Mouse (Mus musculus) lung, postnatal 0 days (tissue): Measurements from ENCODE around the gene Kalrn. TPM values are rescaled to one million over a fixed set of nuclear protein-coding genes. Genes with fewer than 3 reads are reported as not detected.

Experiments used
- ATAC-seq: fragments of 200-750 bp; cut with Nextera tagmentation; 2 replicates; pipeline ENCODE4 v1.8.0; 2017; ENCODE audit warnings: moderate library complexity
- DNase-seq: peaks from one replicate; pipeline ENCODE4 v3.0.0-alpha.2; 2016; ENCODE audit warnings: low spot score
- H3K27ac ChIP-seq: fragments of 300-500 bp; sonication (generic); 2 replicates; pipeline ENCODE4 v1.5.1; 2014; ENCODE audit warnings: antibody characterized with exemption, mild to moderate bottlenecking, low read length, mixed read lengths
- H3K27me3 ChIP-seq: fragments of 300-500 bp; sonication (generic); replicated peaks from 2 replicates; pipeline ENCODE4 v1.6.1; 2014; ENCODE audit warnings: low read length, mixed read lengths; ENCODE audit not compliant: insufficient read depth
- H3K36me3 ChIP-seq: fragments of 300-500 bp; sonication (generic); 2 replicates; pipeline ENCODE4 v1.6.1; 2014; ENCODE audit warnings: low read length, mixed read lengths; ENCODE audit not compliant: insufficient read depth
- H3K4me1 ChIP-seq: fragments of 300-500 bp; sonication (generic); 2 replicates; pipeline ENCODE4 v1.6.1; 2014; ENCODE audit warnings: antibody characterized with exemption, low read depth, low read length, mixed read lengths; ENCODE audit not compliant: insufficient read depth
- H3K4me2 ChIP-seq: fragments of 300-500 bp; sonication (generic); replicated peaks from 2 replicates; pipeline ENCODE4 v1.6.1; 2014; ENCODE audit warnings: low read depth, mild to moderate bottlenecking, low read length, moderate library complexity, mixed read lengths
- H3K4me3 ChIP-seq: fragments of 300-500 bp; sonication (generic); 2 replicates; pipeline ENCODE4 v1.5.1; 2014; ENCODE audit warnings: low read depth, low read length
- H3K9ac ChIP-seq: fragments of 300-500 bp; sonication (generic); replicated peaks from 2 replicates; pipeline ENCODE4 v1.6.1; 2014; ENCODE audit warnings: low read depth, mild to moderate bottlenecking
- H3K9me3 ChIP-seq: fragments of 300-500 bp; sonication (generic); 2 replicates; pipeline ENCODE4 v1.6.1; 2016; ENCODE audit warnings: low read length, mixed read lengths
- CTCF ChIP-seq: IDR thresholded peaks from 2 replicates; pipeline ENCODE4 v1.5.1; 2016; ENCODE audit warnings: antibody characterized with exemption, mild to moderate bottlenecking
- EP300 ChIP-seq: IDR thresholded peaks from 2 replicates; pipeline ENCODE4 v1.6.1; 2016; ENCODE audit warnings: antibody characterized with exemption, mild to moderate bottlenecking, control low read depth
- WGBS: fragments of 180-500 bp; shearing (Covaris S2); extraction: QIAGEN DNeasy Blood & Tissue Kit; methylation state at CpG from one replicate; pipeline ENCODE4 v1.1.7; 2014; 5-methylcytosine and 5-hydroxymethylcytosine counted together
- polyA plus RNA-seq: library from polyadenylated mRNA; unstranded; fragments of >200 nt; fragmentation: Nextera tagmentation; extraction: Ambion mirVana; gene quantifications from 2 replicates; pipeline ENCODE4 v1.2.1, GENCODE M21; 2015

Gene Kalrn
- polyA plus RNA-seq, 1 experiment from 2014 or later: 13.6 TPM

DNA sequence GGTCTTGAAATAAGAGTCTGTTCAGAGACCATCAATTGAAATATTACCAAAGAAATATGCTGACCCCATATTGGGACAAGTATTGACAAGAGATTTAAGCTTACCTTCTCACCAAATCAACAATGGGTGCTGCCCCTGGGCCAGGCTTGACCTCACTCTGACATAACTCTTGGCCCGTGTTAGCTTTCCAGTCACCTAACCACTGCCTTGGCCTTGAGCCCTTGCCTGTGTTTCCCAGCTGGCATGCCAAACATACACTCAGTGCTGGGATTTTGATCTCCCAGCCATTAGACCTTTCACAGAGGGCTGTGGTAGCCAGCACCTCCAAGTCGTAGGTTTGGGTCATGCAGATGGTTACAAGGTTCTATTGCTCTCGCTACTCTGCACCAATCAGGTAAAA, 308.7 kb downstream of the Kalrn start:
- DNase-seq (no peak), ATAC-seq (no peak)
- Histone ChIP-seq H3K9ac (no peak overlapping the region), H3K4me1 (peaks cover 5% of the 10 kb centered on the region; the same call in 1 of the 2 replicates), H3K4me3 (no peak overlapping the region), H3K4me2 (no peak overlapping the region), H3K27me3 (no peaks in the 10 kb centered on the region), H3K27ac (no peak overlapping the region), H3K36me3 (no peaks in the 10 kb centered on the region), H3K9me3 (no peaks in the 10 kb centered on the region)
- WGBS: 80% methylated on average over 3 of the region's 3 CpGs
- TF ChIP-seq EP300 (no peak), CTCF (no peak)

DNA sequence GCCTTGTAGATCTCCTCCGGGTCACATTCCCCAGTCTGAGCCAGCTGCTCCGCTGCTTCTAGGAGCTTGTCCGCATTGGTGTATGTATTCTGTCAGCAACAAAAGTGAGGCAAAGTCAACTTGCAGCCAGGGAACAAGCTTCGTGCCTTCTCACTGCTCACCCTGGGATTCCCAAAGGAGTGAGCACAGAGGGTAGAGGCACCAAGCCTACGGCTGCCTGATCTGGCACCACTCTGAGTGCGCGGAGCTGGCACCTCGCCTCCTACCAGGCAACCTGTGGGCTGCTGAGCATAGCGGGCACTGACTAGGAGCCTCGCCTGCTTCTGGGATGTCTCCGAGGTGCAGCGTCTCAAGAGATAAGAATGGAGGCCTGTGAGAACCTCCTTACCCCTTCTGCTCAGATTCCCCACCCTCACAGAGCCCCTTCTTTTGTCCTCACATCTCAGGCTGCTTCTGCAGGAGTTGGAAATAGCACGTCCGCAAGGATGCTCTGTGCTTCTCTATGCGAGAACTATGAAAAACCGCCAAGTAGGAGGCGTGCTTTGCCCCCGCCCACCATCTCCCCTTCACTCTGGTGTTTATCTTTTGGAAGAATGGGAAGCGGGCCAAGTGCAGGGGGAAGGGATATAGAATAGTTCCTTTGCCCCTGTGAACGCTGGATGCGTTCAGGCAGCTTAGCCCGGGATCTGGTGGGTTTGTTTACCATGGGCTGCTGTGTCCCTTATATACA, 310.4 kb downstream of the Kalrn start:
- Histone ChIP-seq H3K4me3 (peak overlapping the region; percentile 10; the same call in 1 of the 2 replicates), H3K4me2 (peak overlapping the region; percentile 28; the same call in 1 of the 2 replicates), H3K4me1 (peaks cover 5% of the 10 kb centered on the region; the same call in 1 of the 2 replicates), H3K9me3 (no peaks in the 10 kb centered on the region), H3K27me3 (no peaks in the 10 kb centered on the region), H3K27ac (no peak overlapping the region), H3K9ac (no peak overlapping the region), H3K36me3 (no peaks in the 10 kb centered on the region)
- TF ChIP-seq CTCF (no peak), EP300 (no peak)
- ATAC-seq (peak; percentile 48), DNase-seq (peak; percentile 47)
- WGBS: 22% methylated on average over 22 of the region's 22 CpGs

DNA sequence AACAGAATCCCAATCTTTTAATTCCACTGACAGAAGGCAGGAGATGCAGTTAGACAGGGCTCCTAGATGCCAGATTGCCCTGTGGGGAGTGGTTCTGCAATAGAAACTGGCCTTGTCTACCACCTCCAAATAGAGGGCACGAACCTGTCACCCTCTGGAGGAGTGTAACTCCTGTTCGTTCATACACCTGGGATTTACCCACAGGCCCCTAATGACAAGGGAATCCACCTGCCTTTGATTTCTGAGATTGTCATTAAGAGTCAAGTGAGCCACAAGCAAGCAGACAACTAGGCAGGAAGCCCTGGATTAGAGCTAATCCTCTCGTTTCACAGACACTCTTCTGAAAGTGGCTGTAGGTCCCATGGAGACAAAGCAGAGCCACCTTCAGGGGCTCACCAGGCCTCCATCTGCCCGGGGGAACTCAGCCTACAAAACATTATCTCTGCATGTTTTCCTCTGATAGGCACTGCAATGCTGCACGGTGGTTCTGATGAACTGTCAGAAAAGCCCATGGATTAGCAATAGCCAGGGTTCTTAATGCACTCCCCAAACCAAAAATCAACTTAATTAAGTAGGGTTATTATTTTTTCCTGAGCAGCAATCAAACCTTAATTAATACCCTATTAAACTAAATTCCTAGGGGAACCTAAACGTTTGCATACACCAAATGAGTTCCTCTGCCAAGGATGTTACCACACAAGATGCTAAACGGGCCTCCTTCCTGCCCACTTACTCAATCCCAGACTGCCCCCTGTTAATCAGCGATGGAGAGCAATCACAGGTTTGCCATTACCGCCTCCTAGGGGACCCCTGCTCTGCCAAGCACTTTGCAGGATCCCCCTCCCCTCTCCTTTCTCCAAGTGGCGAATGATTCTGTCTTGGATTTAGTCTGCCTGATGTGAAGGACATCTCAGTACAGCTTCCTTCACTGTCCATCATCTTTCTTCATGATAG, 312.1 kb downstream of the Kalrn start:
- Histone ChIP-seq H3K9me3 (no peaks in the 10 kb centered on the region), H3K9ac (no peak overlapping the region), H3K4me2 (no peak overlapping the region), H3K4me1 (peaks cover 5% of the 10 kb centered on the region; the same call in 1 of the 2 replicates), H3K4me3 (no peak overlapping the region), H3K36me3 (no peaks in the 10 kb centered on the region), H3K27me3 (no peaks in the 10 kb centered on the region), H3K27ac (no peak overlapping the region)
- no peak for ATAC-seq
- DNase-seq: no peak
- 66% methylated on average over 10 of the region's 10 CpGs for WGBS
- TF ChIP-seq CTCF (no peak), EP300 (no peak)

DNA sequence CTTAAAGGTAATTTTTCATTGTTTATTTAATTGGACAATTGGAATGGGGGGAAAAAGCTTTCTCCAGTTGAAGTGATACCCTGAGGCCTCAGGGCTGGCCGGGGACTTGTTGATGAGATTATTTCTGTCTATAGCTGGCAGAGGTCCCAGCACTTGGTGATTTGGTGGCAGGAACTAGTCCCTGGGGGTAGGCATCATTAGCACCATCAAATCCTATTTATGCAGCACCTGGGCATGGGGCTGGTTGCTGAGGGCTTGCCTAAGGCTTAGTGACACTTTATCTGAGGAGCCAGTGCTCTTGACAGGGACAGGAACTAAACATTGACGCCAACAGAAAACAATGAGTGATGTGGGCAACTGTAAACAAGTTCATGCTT, 318.7 kb downstream of the Kalrn start:
- no peak overlapping the region for H3K4me2 ChIP-seq
- no peak overlapping the region for H3K27ac ChIP-seq
- 45% methylated on average over 2 of the region's 2 CpGs for WGBS
- H3K27me3 ChIP-seq: no peaks in the 10 kb centered on the region
- no peak for TF ChIP-seq CTCF
- TF ChIP-seq EP300: no peak
- H3K9ac ChIP-seq: no peak overlapping the region
- H3K4me1 ChIP-seq: no peaks in the 10 kb centered on the region
- DNase-seq: no peak
- H3K9me3 ChIP-seq: no peaks in the 10 kb centered on the region
- no peak for ATAC-seq
- H3K36me3 ChIP-seq: no peaks in the 10 kb centered on the region
- no peak overlapping the region for H3K4me3 ChIP-seq

DNA sequence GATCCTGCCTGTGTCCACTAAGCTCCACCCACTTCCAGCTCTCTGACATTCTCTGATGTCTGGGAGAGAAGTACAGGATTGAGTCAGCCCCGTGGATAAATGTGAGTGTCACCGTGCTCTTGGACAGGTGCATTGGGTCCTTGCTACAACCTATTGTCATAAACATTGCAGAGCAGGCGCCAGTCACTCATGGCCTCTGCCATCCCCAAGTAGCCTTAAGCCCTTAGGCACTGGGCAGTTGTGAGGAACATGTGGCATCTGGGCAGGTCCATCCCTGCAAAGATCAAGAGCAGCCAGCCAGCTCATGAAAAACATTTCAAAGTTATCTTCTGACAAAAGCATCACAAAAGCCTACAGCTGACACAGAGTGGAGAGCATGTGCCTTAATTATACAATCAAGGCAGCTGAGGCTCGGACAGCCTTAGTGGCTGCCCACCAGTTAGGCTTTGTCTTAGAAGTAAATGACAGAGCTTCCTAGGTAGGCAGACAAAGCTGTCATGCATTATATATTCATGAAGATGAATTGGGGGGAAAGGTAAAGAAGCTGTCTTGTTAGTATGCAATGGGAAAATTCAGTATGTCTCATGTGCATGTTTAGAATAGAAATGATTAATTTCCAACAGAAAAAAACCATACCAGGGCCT, 319.2 kb downstream of the Kalrn start:
- WGBS: 68% methylated on average over 4 of the region's 4 CpGs
- ATAC-seq: no peak
- TF ChIP-seq EP300 (no peak), CTCF (no peak)

DNA sequence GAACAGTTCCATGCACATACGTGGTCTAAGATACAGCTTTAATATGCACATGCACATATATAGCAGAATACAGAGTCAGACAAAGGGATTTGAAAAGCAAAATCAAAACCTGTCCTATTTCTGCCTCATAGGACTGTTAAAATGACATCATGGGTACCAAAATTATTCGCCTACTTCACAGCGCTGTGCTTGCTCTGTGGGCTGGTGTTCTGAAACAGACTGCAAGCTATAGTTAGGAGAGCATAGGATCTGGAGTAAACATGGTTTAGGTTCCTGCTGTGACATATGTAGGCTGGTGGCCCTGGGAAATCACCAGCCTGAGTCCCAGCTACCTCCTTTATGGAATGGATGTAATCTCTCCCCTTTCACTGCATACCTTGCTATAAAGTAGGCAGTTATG, 320.7 kb downstream of the Kalrn start:
- H3K9ac ChIP-seq: no peak overlapping the region
- no peak for ATAC-seq
- no peak overlapping the region for H3K27ac ChIP-seq
- no peak for DNase-seq
- TF ChIP-seq EP300: no peak
- TF ChIP-seq CTCF: no peak
- no peaks in the 10 kb centered on the region for H3K4me1 ChIP-seq
- 97% methylated on average over 3 of the region's 3 CpGs for WGBS
- H3K9me3 ChIP-seq: no peaks in the 10 kb centered on the region
- H3K27me3 ChIP-seq: no peaks in the 10 kb centered on the region
- H3K4me3 ChIP-seq: no peak overlapping the region
- H3K4me2 ChIP-seq: no peak overlapping the region
- no peaks in the 10 kb centered on the region for H3K36me3 ChIP-seq

More for the DNA sequence above, 319.2 kb downstream of the Kalrn start:
- Histone ChIP-seq H3K4me2 (no peak overlapping the region), H3K36me3 (no peaks in the 10 kb centered on the region), H3K27me3 (no peaks in the 10 kb centered on the region), H3K9me3 (no peaks in the 10 kb centered on the region), H3K4me1 (no peaks in the 10 kb centered on the region), H3K9ac (no peak overlapping the region), H3K4me3 (no peak overlapping the region), H3K27ac (no peak overlapping the region)
- DNase-seq: no peak
